Mouse (Mus musculus): Measurements from ENCODE around the gene Ppfia4. TPM values are rescaled to one million over a fixed set of nuclear protein-coding genes. Genes with fewer than 3 reads are reported as not detected.
"Not testable (repeated sequence)": the region's sequence is repeated elsewhere in the genome, so short reads cannot be mapped to it uniquely, and the experiment has no call there.

The Ppfia4 gene
- polyA plus RNA-seq, 1 experiment from 2014 or later, result 6.3 TPM

DNA sequence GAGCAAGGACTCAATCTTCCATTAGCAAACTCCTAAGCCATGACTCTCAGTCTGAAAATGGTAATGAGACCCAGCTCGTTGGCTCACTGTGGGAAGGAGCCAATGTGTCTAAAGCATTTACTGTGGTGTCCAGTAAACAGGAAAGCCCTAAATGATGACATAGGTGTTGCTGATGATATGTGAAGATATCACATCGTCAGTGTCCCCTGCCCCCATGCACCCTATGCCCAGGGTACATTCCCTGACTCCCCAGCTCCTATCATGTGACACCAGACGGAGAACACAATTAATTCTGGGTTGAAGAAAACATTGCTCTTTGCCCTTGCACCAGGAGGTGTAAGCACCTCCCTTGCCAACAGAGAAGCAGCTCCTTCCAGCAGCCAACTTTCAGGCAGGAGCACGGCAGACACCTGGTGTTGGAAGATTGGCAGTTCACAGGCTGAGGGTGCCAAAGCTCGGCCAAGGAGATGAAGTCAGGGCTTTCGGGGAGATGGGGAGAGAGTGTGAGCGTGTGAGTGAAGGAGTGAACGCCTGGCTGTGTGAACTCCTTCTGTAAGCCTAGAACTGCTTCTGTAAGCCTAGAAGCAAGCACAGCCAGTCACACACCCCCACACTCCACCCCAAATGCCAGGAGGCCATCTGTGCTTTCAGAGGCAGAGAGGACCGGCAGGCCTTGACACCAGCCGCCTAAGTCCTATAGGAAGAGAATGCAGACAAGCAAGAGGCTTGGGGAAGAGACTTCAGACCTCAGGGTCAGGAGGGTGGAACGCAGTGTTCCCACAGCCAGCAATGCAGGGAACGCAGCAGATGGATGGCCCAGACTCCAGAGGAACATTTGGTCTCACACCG is 56.9 kb downstream of the Ppfia4 start:
- no peak overlapping the region for H3K9ac ChIP-seq
- H3K4me2 ChIP-seq (replicated peaks), result no peak overlapping the region
- H3K27ac ChIP-seq, result no peak overlapping the region
- H3K36me3 ChIP-seq, result no peaks in the 10 kb centered on the region
- H3K4me3 ChIP-seq, result no peak overlapping the region
- H3K9me3 ChIP-seq (replicated peaks), result no peaks in the 10 kb centered on the region
- H3K27me3 ChIP-seq, result no peaks in the 10 kb centered on the region
- 74% methylated on average over 13 of the region's 13 CpGs for WGBS
- no peak for ATAC-seq (ENCODE audit: low FRiP score)
- H3K4me1 ChIP-seq, result peaks cover 5% of the 10 kb centered on the region

DNA sequence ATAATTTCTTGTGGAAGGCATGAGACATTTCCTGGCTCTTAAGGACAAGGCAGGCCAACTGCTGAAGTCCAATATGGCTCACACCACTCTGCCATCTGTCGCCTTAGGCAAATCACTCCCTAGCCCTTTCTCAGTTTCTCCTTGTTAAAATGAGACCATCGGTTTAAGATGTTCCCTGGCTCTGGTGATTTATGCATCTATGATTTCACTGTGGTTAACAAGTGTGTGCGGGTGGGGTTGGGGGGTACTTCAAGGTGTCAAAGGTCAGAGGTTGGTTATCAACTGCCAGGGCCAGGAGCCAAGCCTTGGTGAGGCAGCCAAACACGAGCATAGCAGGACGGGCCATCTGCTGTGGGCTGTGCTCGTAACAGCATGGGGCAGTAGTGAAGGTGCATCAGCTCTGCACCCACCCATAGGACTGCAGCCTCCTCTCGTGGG is 58.2 kb downstream of the Ppfia4 start:
- 80% methylated on average over 7 of the region's 7 CpGs for WGBS
- Histone ChIP-seq H3K4me1 (peaks cover 5% of the 10 kb centered on the region), H3K9me3 (replicated peaks) (no peaks in the 10 kb centered on the region), H3K4me2 (replicated peaks) (no peak overlapping the region), H3K4me3 (no peak overlapping the region), H3K9ac (no peak overlapping the region), H3K36me3 (no peaks in the 10 kb centered on the region), H3K27ac (no peak overlapping the region), H3K27me3 (no peaks in the 10 kb centered on the region)
- no peak for ATAC-seq (ENCODE audit: low FRiP score)

DNA sequence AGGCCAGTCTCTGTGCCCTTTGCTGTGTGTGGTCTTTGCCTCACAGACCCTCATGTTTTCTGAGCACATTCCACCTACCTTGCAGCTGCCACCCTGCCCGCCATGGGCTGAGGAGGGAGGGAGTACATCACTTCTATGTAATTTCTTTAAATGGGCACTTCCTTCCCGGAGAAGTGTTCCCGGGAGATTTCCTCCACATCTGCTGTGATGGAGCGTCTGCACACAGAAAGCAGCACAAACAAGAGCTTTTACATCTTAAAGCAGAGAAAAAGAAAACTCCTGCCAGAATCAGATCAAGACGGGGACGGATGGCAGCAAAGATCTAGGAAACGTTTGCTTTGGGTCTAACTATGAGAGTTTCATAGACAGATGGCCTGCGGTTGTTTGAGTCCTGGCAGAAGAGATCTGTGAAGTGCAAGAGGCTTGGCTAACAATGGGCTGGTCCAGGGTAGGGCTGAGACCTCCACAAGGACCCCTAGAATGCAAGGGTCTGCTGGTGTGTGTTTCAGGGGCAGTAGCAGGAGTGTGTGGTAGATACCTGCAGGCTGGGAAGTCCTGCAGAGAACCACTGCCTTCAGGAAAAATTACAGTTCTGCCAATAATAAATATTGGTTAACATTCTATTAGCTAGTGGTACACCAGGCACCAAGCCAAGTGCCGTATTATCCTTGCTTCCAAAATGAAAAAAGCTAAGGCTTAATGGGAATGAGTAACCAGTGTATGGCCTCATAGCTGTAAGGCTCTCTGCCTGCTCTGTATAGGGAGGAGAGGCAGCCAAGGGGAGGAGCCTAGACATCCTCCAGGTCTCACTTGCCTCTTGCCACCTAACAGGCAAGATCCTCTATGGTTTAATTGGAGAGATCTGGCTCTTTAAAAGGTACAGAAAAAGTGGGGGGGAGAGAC is 59.0 kb downstream of the Ppfia4 start:
- H3K4me3 ChIP-seq, result no peak overlapping the region
- peaks cover 5% of the 10 kb centered on the region for H3K4me1 ChIP-seq
- H3K9ac ChIP-seq, result no peak overlapping the region
- ATAC-seq (ENCODE audit: low FRiP score), result no peak
- H3K9me3 ChIP-seq (replicated peaks), result no peaks in the 10 kb centered on the region
- H3K36me3 ChIP-seq, result no peaks in the 10 kb centered on the region
- no peaks in the 10 kb centered on the region for H3K27me3 ChIP-seq
- 58% methylated on average over 9 of the region's 9 CpGs for WGBS
- no peak overlapping the region for H3K4me2 ChIP-seq (replicated peaks)
- no peak overlapping the region for H3K27ac ChIP-seq

DNA sequence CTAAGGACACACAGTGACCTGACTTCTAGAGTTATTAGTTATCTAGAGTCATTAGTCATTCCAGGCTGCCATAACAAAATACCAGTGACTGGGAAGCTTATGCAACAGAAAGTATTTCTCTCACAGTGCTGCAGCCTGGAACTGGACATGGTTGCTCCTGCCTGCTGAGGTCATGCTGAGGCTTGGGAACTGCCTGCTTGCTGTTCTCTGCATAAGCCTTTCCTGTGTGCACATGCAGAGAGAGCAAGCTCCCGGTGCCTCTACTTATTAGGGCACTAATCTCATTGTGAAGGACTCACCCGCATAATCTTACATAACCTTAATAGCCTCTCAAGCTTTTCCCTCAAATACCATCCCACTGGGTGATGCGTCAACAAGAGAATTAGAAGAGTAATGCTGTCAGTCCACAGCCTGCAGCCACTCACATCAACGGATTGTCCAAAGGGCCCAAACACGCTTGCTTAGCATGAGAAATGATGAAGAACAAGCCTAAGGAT is 59.9 kb downstream of the Ppfia4 start:
- WGBS, result 68% methylated on average over 5 of the region's 5 CpGs
- no peak for ATAC-seq (ENCODE audit: low FRiP score)
- H3K9me3 ChIP-seq (replicated peaks), result no peaks in the 10 kb centered on the region
- H3K4me3 ChIP-seq, result no peak overlapping the region
- H3K4me2 ChIP-seq (replicated peaks), result no peak overlapping the region
- no peak overlapping the region for H3K27ac ChIP-seq
- no peak overlapping the region for H3K9ac ChIP-seq
- H3K4me1 ChIP-seq, result peaks cover 5% of the 10 kb centered on the region
- no peaks in the 10 kb centered on the region for H3K27me3 ChIP-seq
- no peaks in the 10 kb centered on the region for H3K36me3 ChIP-seq

DNA sequence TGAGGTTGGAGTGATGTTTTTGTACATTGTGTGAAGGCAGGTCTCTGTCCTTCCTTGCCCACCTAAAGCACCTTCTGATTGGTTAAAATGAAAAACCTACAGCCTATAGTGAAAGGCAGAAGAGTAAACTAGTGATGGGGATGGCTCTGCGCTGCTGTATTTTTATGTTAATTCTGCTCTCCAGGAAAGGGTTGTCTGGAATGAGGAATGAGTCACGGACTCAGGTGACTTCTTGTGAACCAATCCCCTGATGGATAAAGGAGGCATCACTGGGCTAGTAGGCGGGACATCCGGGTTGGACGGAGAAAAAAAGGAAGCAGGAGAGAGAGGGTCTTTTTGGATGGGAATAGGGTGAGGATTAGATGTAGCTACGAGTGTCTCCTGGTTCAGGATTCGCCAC is 62.7 kb downstream of the Ppfia4 start:
- Histone ChIP-seq H3K4me1 (peaks cover 8% of the 10 kb centered on the region), H3K4me3 (no peak overlapping the region), H3K9ac (no peak overlapping the region), H3K4me2 (replicated peaks) (no peak overlapping the region), H3K27ac (no peak overlapping the region), H3K9me3 (replicated peaks) (no peaks in the 10 kb centered on the region), H3K27me3 (no peaks in the 10 kb centered on the region), H3K36me3 (no peaks in the 10 kb centered on the region)
- ATAC-seq (ENCODE audit: low FRiP score), result no peak
- WGBS, result 66% methylated on average over 7 of the region's 7 CpGs

DNA sequence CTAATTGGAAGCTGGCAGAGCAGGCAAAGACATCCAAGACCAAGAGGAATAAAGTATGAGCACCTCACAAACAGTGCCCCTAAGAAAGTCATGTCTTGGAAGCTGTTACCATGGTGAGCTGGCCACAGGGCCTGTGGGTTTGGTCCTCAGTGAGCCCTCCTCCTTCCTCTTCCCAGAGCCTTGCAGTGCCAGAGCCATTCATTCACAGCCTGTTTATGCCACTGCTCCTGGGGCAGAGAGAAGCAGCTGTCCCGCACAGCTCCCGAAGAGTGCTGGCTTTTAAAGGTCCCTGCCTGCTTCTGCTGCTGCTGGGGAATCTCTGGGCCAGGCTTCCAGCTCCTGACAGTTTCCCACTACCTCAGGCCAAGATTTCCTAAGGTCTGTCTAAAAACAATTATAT is 66.9 kb downstream of the Ppfia4 start:
- Histone ChIP-seq H3K36me3 (no peaks in the 10 kb centered on the region), H3K9me3 (replicated peaks) (peaks cover 4% of the 10 kb centered on the region; the same call in 1 of the 2 replicates), H3K4me1 (0 out of 2 replicates have a peak, but pooled peaks cover 3% of the 10 kb centered on the region), H3K9ac (no peak overlapping the region), H3K4me3 (no peak overlapping the region), H3K27me3 (no peaks in the 10 kb centered on the region), H3K27ac (no peak overlapping the region), H3K4me2 (replicated peaks) (no peak overlapping the region)
- no peak for ATAC-seq (ENCODE audit: low FRiP score)
- WGBS, result 41% methylated on average over 2 of the region's 2 CpGs

DNA sequence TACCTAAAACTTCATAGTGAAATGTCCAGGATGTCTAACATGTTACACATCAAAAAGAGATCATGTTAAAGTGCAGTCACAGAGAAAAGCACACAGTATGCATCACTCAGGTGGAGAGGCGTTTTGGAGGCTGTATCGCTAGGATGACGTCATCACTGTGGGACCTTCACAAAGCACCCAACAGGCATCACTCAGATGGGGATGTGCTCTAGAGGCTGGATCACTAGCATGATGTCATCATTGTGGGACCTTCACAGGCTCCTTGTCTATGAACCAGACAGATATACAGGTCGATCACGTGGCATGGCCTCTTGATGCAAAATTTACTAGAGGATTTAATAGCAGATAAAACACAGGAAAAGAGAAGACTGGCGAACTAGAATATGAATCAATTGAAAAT is 68.4 kb downstream of the Ppfia4 start:
- Histone ChIP-seq H3K36me3 (no peaks in the 10 kb centered on the region), H3K27ac (no peak overlapping the region), H3K4me3 (no peak overlapping the region), H3K4me2 (replicated peaks) (no peak overlapping the region), H3K9me3 (replicated peaks) (peaks cover 10% of the 10 kb centered on the region), H3K9ac (no peak overlapping the region), H3K4me1 (0 out of 2 replicates have a peak, but pooled peaks cover 3% of the 10 kb centered on the region), H3K27me3 (peaks cover 3% of the 10 kb centered on the region; the same call in 1 of the 2 replicates)
- ATAC-seq (ENCODE audit: low FRiP score), result no peak
- 96% methylated on average over 6 of the region's 6 CpGs for WGBS

DNA sequence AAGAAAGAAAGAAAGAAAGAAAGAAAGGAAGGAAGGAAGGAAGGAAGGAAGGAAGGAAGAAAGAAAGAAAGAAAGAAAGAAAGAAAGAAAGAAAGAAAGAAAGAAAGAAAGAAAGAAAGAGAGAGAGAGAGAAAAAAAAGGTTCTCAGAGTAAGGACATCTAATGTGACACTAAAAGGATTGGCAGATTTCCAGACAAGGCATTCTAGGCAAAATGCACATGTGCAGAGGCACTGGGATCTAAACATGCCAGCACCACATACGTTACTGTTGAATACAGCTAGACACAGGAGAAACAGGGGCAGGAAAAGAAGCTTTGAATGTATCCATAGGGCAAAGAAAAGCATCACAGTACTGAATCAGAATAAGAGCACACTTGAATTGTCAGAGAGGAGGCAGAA is 83.0 kb downstream of the Ppfia4 start:
- not testable (repeated sequence) for H3K9ac ChIP-seq; H3K36me3 ChIP-seq; H3K4me3 ChIP-seq; H3K4me2 ChIP-seq (replicated peaks); H3K4me1 ChIP-seq; H3K27me3 ChIP-seq; ATAC-seq (ENCODE audit: low FRiP score); H3K9me3 ChIP-seq (replicated peaks); H3K27ac ChIP-seq
- 61% methylated on average over 1 of the region's 1 CpGs for WGBS

Other genes with a start within 250 kb of the Ppfia4 start
- gene Chit1, start 221.7 kb downstream of the Ppfia4 start, polyA plus RNA-seq (2016; fragmentation: Nextera tagmentation; extraction: Ambion mirVana), result 0.13 TPM in 1 of 2 replicates, not detected in the other
- gene Chil1, start 150.8 kb downstream of the Ppfia4 start, polyA plus RNA-seq (2016; fragmentation: Nextera tagmentation; extraction: Ambion mirVana), result 3.0 and 3.3 TPM in 2 replicates
- gene Mybph, start 139.5 kb downstream of the Ppfia4 start, polyA plus RNA-seq (2016; fragmentation: Nextera tagmentation; extraction: Ambion mirVana), result 2.4 and 15.9 TPM in 2 replicates
- gene Adora1, start 97.5 kb downstream of the Ppfia4 start, polyA plus RNA-seq (2016; fragmentation: Nextera tagmentation; extraction: Ambion mirVana), result 2.3 and 2.4 TPM in 2 replicates
- 7.8 and 36.7 TPM in 2 replicates for gene Myog, start 42.9 kb downstream of the Ppfia4 start, polyA plus RNA-seq (2016; fragmentation: Nextera tagmentation; extraction: Ambion mirVana)
- 109 and 123 TPM in 2 replicates for gene Tmem183a, start 29.1 kb upstream of the Ppfia4 start, polyA plus RNA-seq (2016; fragmentation: Nextera tagmentation; extraction: Ambion mirVana)
- not detected in 2 replicates for gene 4933406M09Rik, start 53.0 kb upstream of the Ppfia4 start, polyA plus RNA-seq (2016; fragmentation: Nextera tagmentation; extraction: Ambion mirVana)
- gene Cyb5r1, start 72.6 kb upstream of the Ppfia4 start, polyA plus RNA-seq (2016; fragmentation: Nextera tagmentation; extraction: Ambion mirVana), result 24.1 and 25.9 TPM in 2 replicates
- gene Adipor1, start 82.5 kb upstream of the Ppfia4 start, polyA plus RNA-seq (2016; fragmentation: Nextera tagmentation; extraction: Ambion mirVana), result 73.5 and 78.1 TPM in 2 replicates
- 32.3 and 32.9 TPM in 2 replicates for gene Klhl12, start 122.6 kb upstream of the Ppfia4 start, polyA plus RNA-seq (2016; fragmentation: Nextera tagmentation; extraction: Ambion mirVana)
- gene Rabif, start 161.7 kb upstream of the Ppfia4 start, polyA plus RNA-seq (2016; fragmentation: Nextera tagmentation; extraction: Ambion mirVana), result 45.7 and 53.1 TPM in 2 replicates
- not detected in 2 replicates for gene Mgat4e, start 216.8 kb upstream of the Ppfia4 start, polyA plus RNA-seq (2016; fragmentation: Nextera tagmentation; extraction: Ambion mirVana)
- gene Kdm5b, start 227.2 kb upstream of the Ppfia4 start, polyA plus RNA-seq (2016; fragmentation: Nextera tagmentation; extraction: Ambion mirVana), result 119 and 120 TPM in 2 replicates

All from hindbrain, embryonic 12.5 days (tissue).